8 mouse cellular contexts compared by ENCODE assay signal in the genomic region with DNA sequence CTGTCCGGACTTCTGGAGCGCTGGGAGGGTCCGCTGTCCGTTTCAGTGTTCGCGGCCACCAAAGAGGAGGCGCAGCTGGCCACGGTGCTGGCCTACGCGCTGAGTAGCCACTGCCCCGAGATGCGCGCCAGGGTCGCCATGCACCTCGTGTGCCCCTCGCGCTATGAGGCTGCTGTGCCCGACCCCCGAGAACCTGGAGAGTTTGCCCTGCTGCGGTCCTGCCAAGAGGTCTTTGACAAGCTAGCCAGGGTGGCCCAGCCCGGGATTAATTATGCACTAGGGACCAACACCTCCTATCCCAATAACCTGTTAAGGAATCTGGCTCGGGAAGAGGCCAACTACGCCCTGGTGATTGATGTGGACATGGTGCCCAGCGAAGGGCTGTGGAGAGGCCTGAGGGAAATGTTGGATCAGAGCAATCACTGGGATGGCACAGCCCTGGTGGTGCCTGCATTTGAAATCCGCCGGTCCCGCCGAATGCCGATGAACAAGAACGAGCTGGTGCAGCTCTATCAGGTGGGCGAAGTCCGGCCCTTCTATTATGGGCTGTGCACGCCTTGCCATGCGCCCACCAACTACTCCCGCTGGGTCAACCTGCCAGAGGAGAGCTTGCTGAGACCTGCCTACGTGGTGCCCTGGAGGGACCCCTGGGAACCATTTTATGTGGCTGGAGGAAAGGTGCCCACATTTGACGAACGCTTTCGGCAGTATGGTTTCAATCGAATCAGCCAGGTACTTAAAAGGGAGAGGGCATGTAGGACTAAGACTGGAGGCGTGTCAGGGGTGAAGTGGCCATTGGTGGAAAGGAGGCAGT. TPM values are rescaled to one million over a fixed set of nuclear protein-coding genes. Genes with fewer than 3 reads are reported as not detected.
DNase-seq lines count a peak whose midpoint lies in the region; ATAC-seq and TF ChIP-seq lines count a peak whose summit lies in the region.

No protein-coding gene starts in this region.

- H3K27ac ChIP-seq in lung, embryonic 15.5 days = peak overlapping the region; percentile 65
- peak overlapping the region; percentile 40; the same call in 1 of the 2 replicates for H3K27ac ChIP-seq in heart, postnatal 0 days (ENCODE audit: low read depth)
- H3K27ac ChIP-seq in limb, embryonic 13.5 days = no peak overlapping the region
- H3K27ac ChIP-seq in stomach, embryonic 15.5 days = peak overlapping the region; percentile 82; the same call in 1 of the 2 replicates

- no peaks in the 10 kb centered on the region for H3K9me3 ChIP-seq in lung, embryonic 15.5 days
- no peaks in the 10 kb centered on the region for H3K9me3 ChIP-seq in heart, postnatal 0 days (replicated peaks; ENCODE audit: control insufficient read depth, low read length)
- H3K9me3 ChIP-seq in limb, embryonic 13.5 days = no peaks in the 10 kb centered on the region
- no peaks in the 10 kb centered on the region for H3K9me3 ChIP-seq in stomach, embryonic 15.5 days

- WGBS in lung, embryonic 15.5 days = 9% methylated on average over 41 of the region's 41 CpGs
- WGBS in heart, postnatal 0 days = 14% methylated on average over 41 of the region's 41 CpGs
- 11% methylated on average over 41 of the region's 41 CpGs for WGBS in limb, embryonic 13.5 days
- WGBS in stomach, embryonic 15.5 days = 14% methylated on average over 41 of the region's 41 CpGs

- no peak for DNase-seq in lung, postnatal 10 days
- DNase-seq in embryo, embryonic 11 days = peak; percentile 45
- no peak for DNase-seq in heart, postnatal 0 days (ENCODE audit: low spot score)
- no peak for DNase-seq in ovary, postnatal 10 days (ENCODE audit: low spot score)
- no peak for DNase-seq in layer of hippocampus, postnatal 10 days (ENCODE audit: low spot score in 2 of 2)

- ATAC-seq in lung, embryonic 15.5 days (ENCODE audit: borderline replicate concordance, extremely low read depth, low FRiP score, low TSS enrichment) = no peak
- 0 out of 2 replicates have a peak, but pooled peaks have one; percentile 10 for ATAC-seq in heart, postnatal 0 days (ENCODE audit: insufficient read depth, low read depth)
- ATAC-seq in limb, embryonic 13.5 days (ENCODE audit: low FRiP score, low read depth) = peak; percentile 10; the same call in 1 of the 2 replicates
- 0 out of 2 replicates have a peak, but pooled peaks have one; percentile 1 for ATAC-seq in stomach, embryonic 15.5 days (ENCODE audit: insufficient read depth, low FRiP score, low read depth)

- H3K36me3 ChIP-seq in lung, embryonic 15.5 days = no peaks in the 10 kb centered on the region; the same call in 1 of the 2 replicates
- no peaks in the 10 kb centered on the region for H3K36me3 ChIP-seq in heart, postnatal 0 days (replicated peaks; ENCODE audit: control insufficient read depth, insufficient read depth, low read length)
- peaks cover 17% of the 10 kb centered on the region for H3K36me3 ChIP-seq in limb, embryonic 13.5 days
- H3K36me3 ChIP-seq in stomach, embryonic 15.5 days = no peaks in the 10 kb centered on the region

- peak overlapping the region; percentile 76 for H3K4me3 ChIP-seq in lung, embryonic 15.5 days
- H3K4me3 ChIP-seq in heart, postnatal 0 days (ENCODE audit: low read depth, low read length) = peak overlapping the region; percentile 63
- H3K4me3 ChIP-seq in limb, embryonic 13.5 days = peak overlapping the region; percentile 86
- H3K4me3 ChIP-seq in stomach, embryonic 15.5 days (replicated peaks) = peak overlapping the region; percentile 64

- H3K9ac ChIP-seq in lung, embryonic 15.5 days = peak overlapping the region; percentile 84
- peak overlapping the region; percentile 70 for H3K9ac ChIP-seq in heart, postnatal 0 days (replicated peaks; ENCODE audit: low read depth, low read length)
- peak overlapping the region; percentile 92 for H3K9ac ChIP-seq in limb, embryonic 13.5 days
- H3K9ac ChIP-seq in stomach, embryonic 15.5 days = peak overlapping the region; percentile 88

- no peak for TF ChIP-seq CTCF in heart, postnatal 0 days (IDR thresholded peaks at IDR 0.05; ENCODE audit: low read depth)

- H3K4me2 ChIP-seq in lung, embryonic 15.5 days = peak overlapping the region; percentile 95
- peak overlapping the region; percentile 95 for H3K4me2 ChIP-seq in heart, postnatal 0 days (ENCODE audit: low read depth, low read length)
- peak overlapping the region; percentile 99 for H3K4me2 ChIP-seq in limb, embryonic 13.5 days (replicated peaks)
- peak overlapping the region; percentile 98 for H3K4me2 ChIP-seq in stomach, embryonic 15.5 days

- H3K4me1 ChIP-seq in lung, embryonic 15.5 days = peaks cover 39% of the 10 kb centered on the region
- H3K4me1 ChIP-seq in heart, postnatal 0 days (ENCODE audit: control insufficient read depth, insufficient read depth) = peaks cover 22% of the 10 kb centered on the region
- H3K4me1 ChIP-seq in limb, embryonic 13.5 days = peaks cover 37% of the 10 kb centered on the region
- H3K4me1 ChIP-seq in stomach, embryonic 15.5 days = peaks cover 29% of the 10 kb centered on the region

- H3K27me3 ChIP-seq in lung, embryonic 15.5 days = no peaks in the 10 kb centered on the region
- H3K27me3 ChIP-seq in heart, postnatal 0 days (ENCODE audit: control insufficient read depth, insufficient read depth, low read length) = no peaks in the 10 kb centered on the region
- H3K27me3 ChIP-seq in limb, embryonic 13.5 days = no peaks in the 10 kb centered on the region
- H3K27me3 ChIP-seq in stomach, embryonic 15.5 days (replicated peaks) = no peaks in the 10 kb centered on the region

- no peak for TF ChIP-seq EP300 in heart, postnatal 0 days (IDR thresholded peaks at IDR 0.05; ENCODE audit: low read depth)

RNA-seq across cellular contexts. Expression of gene AC124502.3, which starts 0.8 kb away (rescaled TPM):
- 2.2 and 2.4 TPM in 2 replicates for polyA plus RNA-seq in lung, embryonic 15.5 days (2015; fragmentation: Nextera tagmentation; extraction: Ambion mirVana)
- total RNA-seq in heart, postnatal 0 days (2014; rRNA removed; ENCODE audit: low replicate concordance) = 1.7 TPM in 1 of 2 replicates, not detected in the other
- 0.97 and 1.4 TPM in 2 replicates for polyA plus RNA-seq in heart, postnatal 0 days (2015; fragmentation: Nextera tagmentation; extraction: Ambion mirVana)
- 3.7 and 4.4 TPM in 2 replicates for polyA plus RNA-seq in limb, embryonic 13.5 days (2015; fragmentation: Nextera tagmentation; extraction: Ambion mirVana)
- polyA plus RNA-seq in stomach, embryonic 15.5 days (2015; fragmentation: Nextera tagmentation; extraction: Ambion mirVana) = 2.2 and 2.3 TPM in 2 replicates
- total RNA-seq in layer of hippocampus, postnatal 10 days (2021) = 1 to 10 TPM; 3.4 to 6.9 TPM

RNA-seq across cellular contexts. Expression of gene B4gat1, which starts 0.9 kb away (rescaled TPM):
- polyA plus RNA-seq in lung, embryonic 15.5 days (2015; fragmentation: Nextera tagmentation; extraction: Ambion mirVana) = 53.0 and 53.8 TPM in 2 replicates
- total RNA-seq in heart, postnatal 0 days (2014; rRNA removed; ENCODE audit: low replicate concordance) = 46.2 and 58.3 TPM in 2 replicates
- 47.4 and 48.2 TPM in 2 replicates for polyA plus RNA-seq in heart, postnatal 0 days (2015; fragmentation: Nextera tagmentation; extraction: Ambion mirVana)
- polyA plus RNA-seq in limb, embryonic 13.5 days (2015; fragmentation: Nextera tagmentation; extraction: Ambion mirVana) = 47.9 and 52.1 TPM in 2 replicates
- 38.7 and 42.1 TPM in 2 replicates for polyA plus RNA-seq in stomach, embryonic 15.5 days (2015; fragmentation: Nextera tagmentation; extraction: Ambion mirVana)
- 100 to 1,000 TPM; 125 to 126 TPM for total RNA-seq in layer of hippocampus, postnatal 10 days (2021)

RNA-seq across cellular contexts. Expression of gene Brms1, which starts 1.6 kb away (rescaled TPM):
- 47.4 and 51.4 TPM in 2 replicates for polyA plus RNA-seq in lung, embryonic 15.5 days (2015; fragmentation: Nextera tagmentation; extraction: Ambion mirVana)
- 1.9 and 13.6 TPM in 2 replicates for total RNA-seq in heart, postnatal 0 days (2014; rRNA removed; ENCODE audit: low replicate concordance)
- 20.0 and 20.4 TPM in 2 replicates for polyA plus RNA-seq in heart, postnatal 0 days (2015; fragmentation: Nextera tagmentation; extraction: Ambion mirVana)
- 36.7 and 40.5 TPM in 2 replicates for polyA plus RNA-seq in limb, embryonic 13.5 days (2015; fragmentation: Nextera tagmentation; extraction: Ambion mirVana)
- 39.5 and 39.9 TPM in 2 replicates for polyA plus RNA-seq in stomach, embryonic 15.5 days (2015; fragmentation: Nextera tagmentation; extraction: Ambion mirVana)
- 10 to 100 TPM in 1 of 2 experiments, 1 to 10 TPM in 1; 8.7 to 11.9 TPM for total RNA-seq in layer of hippocampus, postnatal 10 days (2021)

RNA-seq across cellular contexts. Expression of gene Rin1, which starts 10.8 kb away (rescaled TPM):
- polyA plus RNA-seq in lung, embryonic 15.5 days (2015; fragmentation: Nextera tagmentation; extraction: Ambion mirVana) = 2.7 and 2.9 TPM in 2 replicates
- 3.1 and 3.2 TPM in 2 replicates for total RNA-seq in heart, postnatal 0 days (2014; rRNA removed; ENCODE audit: low replicate concordance)
- polyA plus RNA-seq in heart, postnatal 0 days (2015; fragmentation: Nextera tagmentation; extraction: Ambion mirVana) = 0.97 and 1.3 TPM in 2 replicates
- 1.4 and 1.7 TPM in 2 replicates for polyA plus RNA-seq in limb, embryonic 13.5 days (2015; fragmentation: Nextera tagmentation; extraction: Ambion mirVana)
- polyA plus RNA-seq in stomach, embryonic 15.5 days (2015; fragmentation: Nextera tagmentation; extraction: Ambion mirVana) = 2.3 and 3.6 TPM in 2 replicates
- total RNA-seq in layer of hippocampus, postnatal 10 days (2021) = 10 to 100 TPM; 26.4 to 26.6 TPM

RNA-seq across cellular contexts. Expression of gene Slc29a2, which starts 15.8 kb away (rescaled TPM):
- 2.7 and 4.1 TPM in 2 replicates for polyA plus RNA-seq in lung, embryonic 15.5 days (2015; fragmentation: Nextera tagmentation; extraction: Ambion mirVana)
- total RNA-seq in heart, postnatal 0 days (2014; rRNA removed; ENCODE audit: low replicate concordance) = 13.8 and 17.3 TPM in 2 replicates
- 11.5 and 11.7 TPM in 2 replicates for polyA plus RNA-seq in heart, postnatal 0 days (2015; fragmentation: Nextera tagmentation; extraction: Ambion mirVana)
- 5.7 and 6.0 TPM in 2 replicates for polyA plus RNA-seq in limb, embryonic 13.5 days (2015; fragmentation: Nextera tagmentation; extraction: Ambion mirVana)
- polyA plus RNA-seq in stomach, embryonic 15.5 days (2015; fragmentation: Nextera tagmentation; extraction: Ambion mirVana) = 3.6 and 3.7 TPM in 2 replicates
- total RNA-seq in layer of hippocampus, postnatal 10 days (2021) = 10 to 100 TPM; 21.0 to 21.9 TPM
